Mouse (Mus musculus) hindbrain, embryonic 10.5 days (tissue): Measurements from ENCODE around the gene Cd96. TPM values are rescaled to one million over a fixed set of nuclear protein-coding genes. Genes with fewer than 3 reads are reported as not detected.
A peak's percentile ranks its signal among the peaks of the same experiment; 100 is the strongest.

ENCODE experiments used
- DNase-seq: peaks from one replicate; pipeline ENCODE4 v3.0.0-alpha.2; 2017; ENCODE audit warnings: low spot score
- H3K27ac ChIP-seq: fragments of 300-500 bp; sonication (generic); 2 replicates; pipeline ENCODE4 v1.5.1; 2016; ENCODE audit warnings: mild to moderate bottlenecking, moderate library complexity
- H3K27me3 ChIP-seq: fragments of 300-500 bp; sonication (generic); 2 replicates; pipeline ENCODE4 v1.6.1; 2016; ENCODE audit warnings: mild to moderate bottlenecking; ENCODE audit not compliant: poor library complexity, insufficient read depth, severe bottlenecking
- H3K36me3 ChIP-seq: fragments of 300-500 bp; sonication (generic); 2 replicates; pipeline ENCODE4 v1.6.1; 2016; ENCODE audit warnings: mild to moderate bottlenecking, moderate library complexity
- H3K4me1 ChIP-seq: fragments of 300-500 bp; sonication (generic); replicated peaks from 2 replicates; pipeline ENCODE4 v1.6.1; 2016; ENCODE audit warnings: mild to moderate bottlenecking
- H3K4me3 ChIP-seq: fragments of 300-500 bp; sonication (generic); 2 replicates; pipeline ENCODE4 v1.5.1; 2016; ENCODE audit warnings: mild to moderate bottlenecking, moderate library complexity
- H3K9me3 ChIP-seq: fragments of 300-500 bp; sonication (generic); 2 replicates; pipeline ENCODE4 v1.6.1; 2016; ENCODE audit warnings: mild to moderate bottlenecking, moderate library complexity
- WGBS: fragments of 180-500 bp; shearing (Covaris S2); methylation state at CpG from one replicate; pipeline ENCODE4 v1.1.7; 2016; 5-methylcytosine and 5-hydroxymethylcytosine counted together
- polyA plus RNA-seq: library from polyadenylated mRNA; unstranded; fragments of >200 nt; fragmentation: Nextera tagmentation; extraction: Ambion mirVana; gene quantifications from 2 replicates; pipeline ENCODE4 v1.2.1, GENCODE M21; 2016

Gene Cd96
- polyA plus RNA-seq, 1 experiment from 2014 or later = not detected

- Histone ChIP-seq H3K4me3 (no peak overlapping the region), H3K9me3 (no peaks in the 10 kb centered on the region), H3K4me1 (no peaks in the 10 kb centered on the region), H3K27me3 (no peaks in the 10 kb centered on the region), H3K27ac (no peak overlapping the region), H3K36me3 (no peaks in the 10 kb centered on the region)
- no peak for DNase-seq
- 79% methylated on average over 5 of the region's 5 CpGs for WGBS
Observed at GRCm38 (mm10) chr16:46022958-46023491, 97.0 kb downstream of the Cd96 start.

- H3K9me3 ChIP-seq = no peaks in the 10 kb centered on the region
- H3K36me3 ChIP-seq = no peaks in the 10 kb centered on the region
- peak; percentile 47 for DNase-seq
- H3K27ac ChIP-seq = no peak overlapping the region
- H3K4me3 ChIP-seq = no peak overlapping the region
- H3K4me1 ChIP-seq = no peaks in the 10 kb centered on the region
- H3K27me3 ChIP-seq = no peaks in the 10 kb centered on the region
- WGBS = 56% methylated on average over 5 of the region's 5 CpGs
Observed at GRCm38 (mm10) chr16:46022189-46022928, 97.7 kb downstream of the Cd96 start.

- no peak overlapping the region for H3K4me3 ChIP-seq
- DNase-seq = no peak
- no peaks in the 10 kb centered on the region for H3K4me1 ChIP-seq
- no peaks in the 10 kb centered on the region for H3K36me3 ChIP-seq
- no peak overlapping the region for H3K27ac ChIP-seq
- WGBS = 93% methylated on average over 2 of the region's 2 CpGs
- H3K9me3 ChIP-seq = no peaks in the 10 kb centered on the region
- H3K27me3 ChIP-seq = no peaks in the 10 kb centered on the region
Observed at GRCm38 (mm10) chr16:46021302-46021701, 98.7 kb downstream of the Cd96 start.

GRCm38 (mm10) chr16:46020396-46020795 is 99.7 kb downstream of the Cd96 start:
- DNase-seq = no peak
- WGBS = 83% methylated on average over 2 of the region's 2 CpGs

GRCm38 (mm10) chr16:46019799-46020198 is 100.3 kb downstream of the Cd96 start:
- DNase-seq = no peak
- H3K4me1 ChIP-seq = no peaks in the 10 kb centered on the region
- no peaks in the 10 kb centered on the region for H3K36me3 ChIP-seq
- H3K27me3 ChIP-seq = no peaks in the 10 kb centered on the region
- 86% methylated on average over 4 of the region's 4 CpGs for WGBS
- H3K4me3 ChIP-seq = no peak overlapping the region
- no peak overlapping the region for H3K27ac ChIP-seq
- no peaks in the 10 kb centered on the region for H3K9me3 ChIP-seq

More at GRCm38 (mm10) chr16:46020396-46020795, 99.7 kb downstream of the Cd96 start:
- Histone ChIP-seq H3K36me3 (no peaks in the 10 kb centered on the region), H3K27ac (no peak overlapping the region), H3K4me1 (no peaks in the 10 kb centered on the region), H3K4me3 (no peak overlapping the region), H3K27me3 (no peaks in the 10 kb centered on the region), H3K9me3 (no peaks in the 10 kb centered on the region)

GRCm38 (mm10) chr16:46019359-46019758 is 100.7 kb downstream of the Cd96 start:
- WGBS = 58% methylated on average over 1 of the region's 1 CpGs
- DNase-seq = no peak
- Histone ChIP-seq H3K9me3 (no peaks in the 10 kb centered on the region), H3K4me1 (no peaks in the 10 kb centered on the region), H3K36me3 (no peaks in the 10 kb centered on the region), H3K4me3 (no peak overlapping the region), H3K27me3 (no peaks in the 10 kb centered on the region), H3K27ac (no peak overlapping the region)

GRCm38 (mm10) chr16:46011696-46012095 is 108.4 kb downstream of the Cd96 start:
- Histone ChIP-seq H3K27me3 (peaks cover 7% of the 10 kb centered on the region; the same call in 1 of the 2 replicates), H3K36me3 (no peaks in the 10 kb centered on the region), H3K9me3 (no peaks in the 10 kb centered on the region), H3K27ac (no peak overlapping the region), H3K4me3 (no peak overlapping the region), H3K4me1 (peaks cover 15% of the 10 kb centered on the region)
- 91% methylated on average over 1 of the region's 1 CpGs for WGBS
- no peak for DNase-seq

GRCm38 (mm10) chr16:46010906-46011220 is 109.2 kb downstream of the Cd96 start:
- WGBS = 13% methylated on average over 5 of the region's 5 CpGs
- Histone ChIP-seq H3K36me3 (no peaks in the 10 kb centered on the region), H3K4me3 (peak overlapping the region; percentile 69), H3K9me3 (no peaks in the 10 kb centered on the region), H3K27ac (peak overlapping the region; percentile 86), H3K4me1 (peaks cover 15% of the 10 kb centered on the region), H3K27me3 (peaks cover 7% of the 10 kb centered on the region; the same call in 1 of the 2 replicates)
- DNase-seq = no peak

- H3K27ac ChIP-seq = peak within 1 kb of the TSS; percentile 86
- H3K36me3 ChIP-seq = no peaks in the 10 kb centered on the region
- peak within 1 kb of the TSS; percentile 69 for H3K4me3 ChIP-seq
- peaks cover 8% of the 10 kb centered on the region; the same call in 1 of the 2 replicates for H3K27me3 ChIP-seq
- peak; percentile 95 for DNase-seq
- under 1% methylated on average over 39 of the region's 39 CpGs for WGBS
- H3K9me3 ChIP-seq = no peaks in the 10 kb centered on the region
- H3K4me1 ChIP-seq = peaks cover 15% of the 10 kb centered on the region
Observed at GRCm38 (mm10) chr16:46010153-46010905, 109.7 kb downstream of the Cd96 start, which contains the start of gene Plcxd2. Plcxd2 (minus strand) TSS chr16:46010218.

- H3K4me3 ChIP-seq = peak overlapping the region; percentile 69
- no peaks in the 10 kb centered on the region for H3K36me3 ChIP-seq
- WGBS = under 1% methylated on average over 13 of the region's 13 CpGs
- DNase-seq = peak; percentile 33
- H3K9me3 ChIP-seq = no peaks in the 10 kb centered on the region
- peaks cover 10% of the 10 kb centered on the region; the same call in 1 of the 2 replicates for H3K27me3 ChIP-seq
- peak overlapping the region; percentile 86 for H3K27ac ChIP-seq
- H3K4me1 ChIP-seq = peaks cover 15% of the 10 kb centered on the region
Observed at GRCm38 (mm10) chr16:46009717-46010116, 110.3 kb downstream of the Cd96 start.

GRCm38 (mm10) chr16:46008766-46009165 is 111.3 kb downstream of the Cd96 start:
- 81% methylated on average over 3 of the region's 3 CpGs for WGBS
- Histone ChIP-seq H3K27me3 (peaks cover 10% of the 10 kb centered on the region; the same call in 1 of the 2 replicates), H3K9me3 (no peaks in the 10 kb centered on the region), H3K4me1 (peaks cover 15% of the 10 kb centered on the region), H3K27ac (no peak overlapping the region), H3K4me3 (peak overlapping the region; percentile 69; the same call in 1 of the 2 replicates), H3K36me3 (no peaks in the 10 kb centered on the region)
- no peak for DNase-seq

- no peaks in the 10 kb centered on the region for H3K36me3 ChIP-seq
- WGBS = 86% methylated on average over 5 of the region's 5 CpGs
- no peak overlapping the region for H3K4me3 ChIP-seq
- peaks cover 10% of the 10 kb centered on the region; the same call in 1 of the 2 replicates for H3K27me3 ChIP-seq
- peaks cover 15% of the 10 kb centered on the region for H3K4me1 ChIP-seq
- no peak overlapping the region for H3K27ac ChIP-seq
- peak; percentile 2 for DNase-seq
- H3K9me3 ChIP-seq = no peaks in the 10 kb centered on the region
Observed at GRCm38 (mm10) chr16:46008036-46008605, 111.9 kb downstream of the Cd96 start.
